Mouse (Mus musculus): ENCODE measurements at regions not wholly inside any gene's neighbourhood (a gene's known extent, or its start where the extent isn't known, plus 50 kb on each side); places are given as distances from the start of the nearest gene placed in this dataset.

DNA sequence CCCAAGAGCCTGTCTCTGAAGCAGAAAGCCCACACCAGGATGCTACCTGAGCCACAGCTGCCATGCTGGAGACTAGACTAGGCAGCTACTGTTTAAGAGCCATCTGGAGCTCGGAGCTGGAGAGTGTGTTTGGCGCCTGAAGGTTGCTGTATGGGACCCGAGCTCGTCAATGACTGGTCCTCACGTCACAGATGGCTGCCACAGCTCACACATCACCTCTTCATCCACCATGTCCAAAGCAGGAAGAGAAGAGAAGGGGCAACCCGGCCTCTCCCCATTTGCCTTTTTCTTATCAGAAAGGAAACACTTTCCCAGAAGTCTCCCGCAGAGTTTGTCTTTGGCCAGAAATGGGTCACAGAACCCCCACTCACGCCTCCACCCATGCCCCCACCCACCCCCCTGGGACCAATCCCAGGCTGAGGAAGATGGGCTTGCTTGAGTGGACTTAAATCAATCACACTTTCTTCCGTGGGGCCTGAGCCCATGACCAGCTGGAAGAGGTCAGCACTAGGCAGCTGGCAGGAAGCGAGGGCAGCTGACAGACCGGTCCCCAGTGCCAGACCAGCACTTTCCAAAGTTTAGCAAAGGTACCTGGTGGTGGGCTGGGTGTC lies 53.5 kb upstream of the Ptpn1 start:
- TF ChIP-seq POLR2A (IDR thresholded peaks at IDR 0.05; ENCODE audit: borderline replicate concordance, extremely low read depth, insufficient read depth, insufficient read length, poor library complexity, severe bottlenecking), result no peak
- DNase-seq (ENCODE audit: low read depth), result no peak

DNA sequence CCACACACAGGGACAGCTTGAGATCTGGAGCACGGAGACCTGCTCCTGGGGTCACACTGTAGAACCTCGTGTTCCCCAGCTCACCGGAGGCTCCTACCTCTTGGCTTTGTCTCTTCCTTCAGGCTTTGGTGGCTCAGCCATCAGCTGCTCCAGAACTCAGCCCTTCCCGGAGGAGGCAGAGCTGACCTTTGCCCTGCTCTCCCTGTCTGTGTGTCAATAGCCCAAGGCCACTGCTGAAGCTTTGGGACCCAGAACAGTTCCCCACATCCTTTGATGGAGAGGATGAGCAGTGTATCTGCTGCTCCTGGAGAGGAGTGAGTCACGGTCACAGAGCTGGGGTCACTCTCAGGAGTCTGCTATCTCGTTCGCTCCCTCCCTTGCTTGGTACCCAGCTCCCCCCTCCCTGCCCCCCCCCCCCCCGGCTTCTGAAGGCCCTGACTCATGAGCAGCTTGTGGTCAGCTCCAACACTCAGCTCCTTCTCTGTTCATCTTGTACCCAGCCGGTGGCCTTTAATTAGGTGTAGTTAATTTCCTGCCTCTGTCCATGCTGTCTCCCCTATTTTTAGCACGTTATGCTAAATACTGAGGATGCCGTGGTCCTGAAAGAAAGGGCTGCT lies 54.5 kb upstream of the Ptpn1 start:
- no peak for DNase-seq (ENCODE audit: low read depth)
- no peak for TF ChIP-seq POLR2A (IDR thresholded peaks at IDR 0.05; ENCODE audit: borderline replicate concordance, extremely low read depth, insufficient read depth, insufficient read length, poor library complexity, severe bottlenecking)
- no peak for TF ChIP-seq CTCF (IDR thresholded peaks at IDR 0.05; ENCODE audit: borderline replicate concordance, extremely low read depth, insufficient read depth, insufficient read length)

DNA sequence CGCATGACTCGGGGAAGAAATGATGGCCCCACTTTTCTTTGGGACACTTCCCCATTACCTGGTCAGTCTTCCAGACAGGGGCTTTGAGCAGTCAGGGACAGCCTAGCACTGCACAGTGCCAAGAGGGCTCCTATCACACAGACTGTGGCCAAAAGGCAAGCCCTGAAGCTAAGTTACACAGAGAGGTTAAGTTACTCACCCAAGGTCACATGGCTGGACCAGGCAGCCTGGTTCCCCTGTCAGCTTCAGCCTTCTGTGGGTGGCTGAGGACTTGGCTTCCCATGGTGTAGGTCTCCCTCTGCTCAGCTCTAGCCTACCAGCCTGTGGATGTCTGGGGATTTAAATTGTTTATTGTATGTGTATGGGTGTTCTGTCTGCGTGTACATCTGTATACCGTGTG lies 59.4 kb upstream of the Ptpn1 start:
- no peak for DNase-seq (ENCODE audit: low read depth)
- no peak for TF ChIP-seq CTCF (IDR thresholded peaks at IDR 0.05; ENCODE audit: borderline replicate concordance, extremely low read depth, insufficient read depth, insufficient read length)
- no peak for TF ChIP-seq POLR2A (IDR thresholded peaks at IDR 0.05; ENCODE audit: borderline replicate concordance, extremely low read depth, insufficient read depth, insufficient read length, poor library complexity, severe bottlenecking)

DNA sequence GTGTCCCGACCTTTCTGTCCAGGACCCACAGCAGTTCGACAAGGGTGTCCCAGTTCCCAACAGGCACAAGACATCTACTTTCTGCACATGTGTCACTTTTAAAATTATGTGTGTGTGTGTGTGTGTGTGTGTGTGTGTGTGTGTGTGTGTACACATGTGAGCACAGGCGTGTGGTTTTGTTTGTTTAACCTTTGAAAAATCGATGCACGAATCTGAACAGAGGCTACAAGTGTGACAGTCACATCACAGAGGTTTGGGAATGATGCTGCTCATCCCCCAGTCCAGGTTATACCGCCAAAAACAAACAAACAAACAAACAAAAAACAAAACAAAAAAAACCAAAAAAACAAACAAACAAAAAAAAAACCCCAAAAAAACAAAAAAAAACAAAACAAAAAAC lies 61.7 kb upstream of the Ptpn1 start:
- DNase-seq (ENCODE audit: low read depth), result no peak
- TF ChIP-seq POLR2A (IDR thresholded peaks at IDR 0.05; ENCODE audit: borderline replicate concordance, extremely low read depth, insufficient read depth, insufficient read length, poor library complexity, severe bottlenecking) (no peak), CTCF (IDR thresholded peaks at IDR 0.05; ENCODE audit: borderline replicate concordance, extremely low read depth, insufficient read depth, insufficient read length) (no peak)

DNA sequence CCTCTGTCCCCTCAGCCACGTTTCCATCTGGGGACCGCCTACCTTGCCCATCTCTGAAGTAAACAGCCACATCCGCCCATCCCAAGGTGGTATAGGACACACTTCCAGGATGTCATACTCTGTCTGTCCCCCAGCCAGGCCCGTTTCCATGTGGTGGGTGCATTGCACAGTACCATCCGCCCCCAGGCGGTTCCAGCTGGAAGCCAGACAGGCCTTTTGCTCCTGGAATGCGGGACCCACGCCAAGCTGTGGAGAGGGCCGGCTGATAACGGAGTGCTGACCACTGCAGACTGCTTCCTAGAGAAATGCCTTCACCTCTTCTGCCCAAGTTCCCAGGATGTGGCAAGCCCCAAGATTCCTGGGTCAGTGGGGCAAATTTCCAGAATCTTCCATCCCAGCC lies 65.1 kb upstream of the Ptpn1 start:
- DNase-seq (ENCODE audit: low read depth), result peak; percentile 43
- no peak for TF ChIP-seq CTCF (IDR thresholded peaks at IDR 0.05; ENCODE audit: borderline replicate concordance, extremely low read depth, insufficient read depth, insufficient read length)
- no peak for TF ChIP-seq POLR2A (IDR thresholded peaks at IDR 0.05; ENCODE audit: borderline replicate concordance, extremely low read depth, insufficient read depth, insufficient read length, poor library complexity, severe bottlenecking)

DNA sequence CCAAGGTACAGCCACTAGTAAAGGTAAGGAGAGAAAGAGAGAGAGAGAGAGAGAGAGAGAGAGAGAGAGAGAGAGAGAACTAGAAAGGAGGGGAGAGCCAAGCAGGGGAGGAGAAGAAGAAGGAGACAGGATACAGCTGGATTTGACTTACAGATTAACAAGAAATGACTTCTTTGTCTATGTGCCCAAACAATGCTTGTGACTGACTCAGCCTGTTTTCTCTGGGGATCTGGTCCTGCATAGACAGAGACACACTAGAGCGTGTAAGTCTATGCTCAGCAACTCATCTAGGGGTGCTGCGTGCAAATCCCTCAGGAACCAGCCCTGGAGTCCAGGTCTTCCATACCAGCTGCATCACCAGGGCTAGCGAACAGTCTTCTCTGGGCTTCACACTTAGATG lies 66.3 kb upstream of the Ptpn1 start:
- TF ChIP-seq CTCF (IDR thresholded peaks at IDR 0.05; ENCODE audit: borderline replicate concordance, extremely low read depth, insufficient read depth, insufficient read length), result no peak
- TF ChIP-seq POLR2A (IDR thresholded peaks at IDR 0.05; ENCODE audit: borderline replicate concordance, extremely low read depth, insufficient read depth, insufficient read length, poor library complexity, severe bottlenecking), result no peak
- no peak for DNase-seq (ENCODE audit: low read depth)

DNA sequence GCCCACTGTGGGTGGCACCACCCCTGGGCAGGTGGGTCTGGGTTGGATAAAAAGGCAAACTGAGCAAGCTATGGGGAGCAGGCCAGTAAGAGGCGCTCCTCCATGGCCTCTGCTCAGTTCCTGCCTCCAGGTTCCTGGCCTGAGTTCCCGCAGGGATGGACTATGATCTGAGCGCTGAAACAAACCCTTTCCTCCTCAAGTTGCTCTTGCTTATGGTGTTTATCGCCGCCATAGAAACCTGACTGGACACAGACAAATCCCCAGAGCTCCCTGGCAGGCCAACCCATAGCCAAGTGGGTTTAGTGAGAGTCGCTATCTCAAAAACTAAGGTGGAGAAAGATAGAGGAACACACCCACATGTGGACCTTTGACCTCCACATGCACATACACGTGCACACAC lies 67.2 kb upstream of the Ptpn1 start:
- DNase-seq (ENCODE audit: low read depth), result peak; percentile 12
- TF ChIP-seq CTCF (IDR thresholded peaks at IDR 0.05; ENCODE audit: borderline replicate concordance, extremely low read depth, insufficient read depth, insufficient read length), result no peak
- TF ChIP-seq POLR2A (IDR thresholded peaks at IDR 0.05; ENCODE audit: borderline replicate concordance, extremely low read depth, insufficient read depth, insufficient read length, poor library complexity, severe bottlenecking), result no peak

DNA sequence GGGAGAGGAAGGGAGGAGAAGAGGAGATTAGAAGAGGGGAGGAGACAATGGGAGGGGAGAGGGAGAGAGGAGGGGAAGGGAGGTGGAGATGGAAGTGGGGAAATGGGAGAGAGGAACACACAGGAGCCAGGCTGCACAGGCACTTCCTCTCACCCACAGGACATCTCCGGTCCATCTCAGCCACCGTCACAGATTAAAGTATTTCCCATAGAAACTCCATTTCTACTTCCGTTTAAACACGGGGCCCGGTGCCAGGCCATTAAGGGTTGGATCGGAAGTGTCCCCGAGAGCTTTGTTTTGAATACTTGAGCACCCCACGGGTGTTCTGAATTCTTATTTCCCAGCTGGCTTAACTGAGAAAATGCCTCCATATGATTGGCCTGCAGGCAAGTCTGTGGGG lies 67.6 kb upstream of the Ptpn1 start:
- no peak for TF ChIP-seq POLR2A (IDR thresholded peaks at IDR 0.05; ENCODE audit: borderline replicate concordance, extremely low read depth, insufficient read depth, insufficient read length, poor library complexity, severe bottlenecking)
- TF ChIP-seq CTCF (IDR thresholded peaks at IDR 0.05; ENCODE audit: borderline replicate concordance, extremely low read depth, insufficient read depth, insufficient read length), result no peak
- peak; percentile 45 for DNase-seq (ENCODE audit: low read depth)

DNA sequence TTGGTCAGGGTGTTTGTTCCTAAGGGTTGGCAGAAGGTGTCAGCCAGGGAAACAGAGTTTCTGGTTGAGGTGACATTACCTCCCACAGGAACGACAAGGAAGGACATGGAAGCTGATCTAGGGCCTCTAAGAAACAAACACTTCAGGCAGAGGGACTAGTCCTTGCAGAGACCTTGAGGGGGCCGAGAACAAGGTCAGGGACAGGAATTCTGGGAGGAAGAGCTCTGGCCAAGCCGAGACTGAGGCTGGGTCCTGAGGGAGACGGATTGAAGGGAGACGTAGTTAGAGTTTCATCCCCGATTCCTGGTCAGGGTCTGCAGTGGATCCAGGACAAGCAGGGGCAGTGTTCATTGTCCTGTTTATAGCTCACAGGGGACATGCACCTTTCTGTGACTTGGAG lies 68.2 kb upstream of the Ptpn1 start:
- TF ChIP-seq POLR2A (IDR thresholded peaks at IDR 0.05; ENCODE audit: borderline replicate concordance, extremely low read depth, insufficient read depth, insufficient read length, poor library complexity, severe bottlenecking), result no peak
- no peak for TF ChIP-seq CTCF (IDR thresholded peaks at IDR 0.05; ENCODE audit: borderline replicate concordance, extremely low read depth, insufficient read depth, insufficient read length)
- no peak for DNase-seq (ENCODE audit: low read depth)

DNA sequence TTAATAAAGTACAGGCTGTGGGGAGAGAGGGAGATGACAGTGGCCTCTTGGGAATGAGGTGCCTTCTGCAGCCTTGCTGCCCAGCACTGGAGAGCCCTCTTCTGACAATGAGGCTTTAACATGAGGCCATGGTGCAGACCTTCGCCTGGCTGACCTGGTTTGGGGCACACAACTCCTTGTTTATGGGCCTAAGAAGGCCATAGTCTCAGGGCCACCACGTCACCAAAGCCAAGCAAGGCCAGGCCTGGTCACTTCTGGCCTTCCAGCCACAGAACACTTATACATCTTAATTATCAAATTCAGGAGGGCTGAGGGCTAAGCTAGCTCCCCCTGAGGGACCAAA lies 70.7 kb upstream of the Ptpn1 start:
- TF ChIP-seq POLR2A (IDR thresholded peaks at IDR 0.05; ENCODE audit: borderline replicate concordance, extremely low read depth, insufficient read depth, insufficient read length, poor library complexity, severe bottlenecking) (no peak), CTCF (IDR thresholded peaks at IDR 0.05; ENCODE audit: borderline replicate concordance, extremely low read depth, insufficient read depth, insufficient read length) (no peak)
- DNase-seq (ENCODE audit: low read depth), result no peak

DNA sequence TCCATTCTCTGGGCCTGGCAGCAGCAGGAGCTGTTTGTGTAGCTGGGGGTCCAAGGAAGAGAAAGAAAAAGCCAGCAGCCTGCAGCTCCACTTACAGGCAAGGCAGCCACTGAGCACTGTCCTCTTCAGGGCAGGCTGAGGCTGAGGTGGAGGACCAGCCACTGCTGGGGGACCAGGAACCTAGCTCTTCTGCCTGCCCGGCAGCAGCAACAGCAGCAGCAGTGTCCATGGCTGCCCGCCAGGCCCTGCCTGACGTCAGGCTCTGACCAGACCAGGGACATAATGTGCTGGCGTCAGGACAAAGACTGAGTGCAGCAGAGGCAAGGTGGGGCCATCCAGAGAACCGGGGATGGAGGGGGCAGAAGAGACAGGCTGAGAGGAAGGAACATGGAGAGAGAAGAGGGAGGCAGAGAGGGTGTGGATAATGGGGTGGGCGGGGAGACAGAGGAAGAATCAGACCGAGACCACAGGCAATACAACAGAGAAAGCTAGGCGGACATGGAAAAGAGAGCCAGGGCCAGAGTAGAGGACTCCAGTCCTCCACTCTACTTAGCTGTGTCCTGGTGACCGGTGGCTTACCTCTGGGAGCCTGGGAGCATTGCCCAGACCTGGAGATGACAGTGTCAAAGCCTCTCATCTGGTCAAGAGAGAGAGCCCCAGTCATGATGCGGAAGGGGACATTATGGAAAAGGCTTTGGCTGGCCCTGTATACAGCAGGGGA lies 71.2 kb upstream of the Ptpn1 start:
- DNase-seq (ENCODE audit: low read depth), result peak; percentile 73
- TF ChIP-seq POLR2A (IDR thresholded peaks at IDR 0.05; ENCODE audit: borderline replicate concordance, extremely low read depth, insufficient read depth, insufficient read length, poor library complexity, severe bottlenecking) (no peak), CTCF (IDR thresholded peaks at IDR 0.05; ENCODE audit: borderline replicate concordance, extremely low read depth, insufficient read depth, insufficient read length) (no peak)

DNA sequence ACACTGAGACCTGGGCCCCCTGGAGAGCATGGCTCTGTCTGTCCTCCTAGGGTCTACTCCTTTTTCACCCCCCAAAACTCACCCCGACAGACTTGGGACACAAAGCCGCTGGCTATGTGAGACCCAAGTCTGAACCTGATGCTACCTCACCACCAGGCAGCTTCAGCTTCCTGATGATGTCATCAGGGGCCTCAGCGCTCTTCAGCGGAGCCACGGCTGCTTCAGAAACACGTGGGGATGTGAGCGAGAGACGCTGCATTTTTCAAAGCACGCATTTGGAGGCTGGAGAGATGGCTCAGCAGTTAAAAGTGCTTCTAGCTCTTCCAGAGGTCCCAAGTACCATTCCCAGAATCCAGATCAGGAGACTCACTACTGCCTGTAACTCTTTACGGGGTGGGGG lies 72.3 kb upstream of the Ptpn1 start:
- DNase-seq (ENCODE audit: low read depth), result peak; percentile 36
- no peak for TF ChIP-seq POLR2A (IDR thresholded peaks at IDR 0.05; ENCODE audit: borderline replicate concordance, extremely low read depth, insufficient read depth, insufficient read length, poor library complexity, severe bottlenecking)
- no peak for TF ChIP-seq CTCF (IDR thresholded peaks at IDR 0.05; ENCODE audit: borderline replicate concordance, extremely low read depth, insufficient read depth, insufficient read length)
